Mouse (Mus musculus): ENCODE results near the gene Spen.

GRCm38 (mm10) chr4:141435974-141436373 is 102.4 kb downstream of the Spen start, which contains the start of gene Srarp:
- TF ChIP-seq CTCF (IDR thresholded peaks at IDR 0.05; ENCODE audit: insufficient read depth, low read length) (no peak), POLR2A (IDR thresholded peaks at IDR 0.05; ENCODE audit: borderline replicate concordance, extremely low read depth, low read depth, low read length) (no peak)

Measured in lung, adult 2 months (tissue).